Comparison of ENCODE assay signal across 11 mouse cellular contexts in the genomic region with DNA sequence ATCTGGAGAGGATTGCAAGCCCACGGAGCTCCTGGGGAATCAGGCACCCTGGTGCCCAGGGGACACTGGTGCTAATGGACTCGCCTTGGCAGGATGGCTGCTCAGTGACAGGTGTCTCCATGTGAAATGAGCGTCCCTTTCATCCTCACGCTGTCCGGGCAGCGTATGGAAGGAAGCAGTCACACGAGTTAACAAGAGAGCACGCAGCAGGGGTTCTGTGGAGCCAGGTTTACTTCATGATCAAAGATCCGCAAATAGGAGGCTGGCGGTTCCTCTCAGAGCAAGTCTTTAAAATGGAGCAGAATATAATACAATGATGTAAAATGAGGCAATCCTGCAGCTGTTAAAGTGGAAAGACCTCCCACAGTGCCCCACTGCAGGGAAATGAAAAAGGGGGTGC.
"Had no signal": no experiment of that assay in that cellular context is flagged by ENCODE, and none has a peak within 500 bp of the region (broad histone marks: within the 10 kb centered on the region; RNA-seq: fewer than 3 reads in every experiment).

No protein-coding gene starts in this region.

- H3K4me1 ChIP-seq: neural tube, embryonic 15.5 days had no signal

- DNase-seq: kidney, postnatal 14 days; left cerebral cortex, postnatal 4 days; lung, adult 18-20 months; right cerebral cortex, adult 18-20 months; right cerebral cortex, postnatal 25 days; thymus, postnatal 36 days had no signal

- H3K4me2 ChIP-seq: kidney, embryonic 15.5 days; limb, embryonic 13.5 days; neural tube, embryonic 15.5 days had no signal

- H3K27me3 ChIP-seq: kidney, embryonic 15.5 days; limb, embryonic 13.5 days; neural tube, embryonic 15.5 days had no signal

- H3K36me3 ChIP-seq: kidney, embryonic 15.5 days; limb, embryonic 13.5 days; neural tube, embryonic 15.5 days had no signal

- H3K4me3 ChIP-seq: kidney, embryonic 15.5 days; limb, embryonic 13.5 days; myocyte; neural tube, embryonic 15.5 days had no signal

- H3K27ac ChIP-seq: kidney, embryonic 15.5 days; limb, embryonic 13.5 days; liver, embryonic 14.5 days; neural tube, embryonic 15.5 days had no signal

- H3K9ac ChIP-seq: kidney, embryonic 15.5 days; limb, embryonic 13.5 days; liver, embryonic 14.5 days; neural tube, embryonic 15.5 days had no signal

- H3K9me3 ChIP-seq: kidney, embryonic 15.5 days had no signal
